Mouse (Mus musculus) forebrain, embryonic 10.5 days (tissue): Measurements from ENCODE around the gene Btaf1. TPM values are rescaled to one million over a fixed set of nuclear protein-coding genes. Genes with fewer than 3 reads are reported as not detected.
"Not testable (repeated sequence)": the region's sequence is repeated elsewhere in the genome, so short reads cannot be mapped to it uniquely, and the experiment has no call there.

Experiments
- DNase-seq: peaks from one replicate; pipeline ENCODE4 v3.0.0-alpha.2; 2017; ENCODE audit warnings: low spot score; ENCODE audit errors: extremely low spot score
- H3K27ac ChIP-seq: fragments of 300-500 bp; sonication (generic); 2 replicates; pipeline ENCODE4 v1.5.1; 2016; ENCODE audit warnings: mild to moderate bottlenecking
- H3K27me3 ChIP-seq: fragments of 300-500 bp; sonication (generic); 2 replicates; pipeline ENCODE4 v1.6.1; 2016; ENCODE audit warnings: mild to moderate bottlenecking; ENCODE audit not compliant: poor library complexity, severe bottlenecking
- H3K36me3 ChIP-seq: fragments of 300-500 bp; sonication (generic); replicated peaks from 2 replicates; pipeline ENCODE4 v1.6.1; 2016; ENCODE audit warnings: mild to moderate bottlenecking, moderate library complexity
- H3K4me1 ChIP-seq: fragments of 300-500 bp; sonication (generic); 2 replicates; pipeline ENCODE4 v1.6.1; 2016
- H3K4me3 ChIP-seq: fragments of 300-500 bp; sonication (generic); 2 replicates; pipeline ENCODE4 v1.5.1; 2016; ENCODE audit warnings: mild to moderate bottlenecking, moderate library complexity
- H3K9me3 ChIP-seq: fragments of 300-500 bp; sonication (generic); 2 replicates; pipeline ENCODE4 v1.6.1; 2016; ENCODE audit warnings: mild to moderate bottlenecking, moderate library complexity
- WGBS: fragments of 180-500 bp; shearing (Covaris S2); methylation state at CpG from one replicate; pipeline ENCODE4 v1.1.7; 2016; 5-methylcytosine and 5-hydroxymethylcytosine counted together
- polyA plus RNA-seq: library from polyadenylated mRNA; unstranded; fragments of >200 nt; fragmentation: Nextera tagmentation; extraction: Ambion mirVana; gene quantifications from 2 replicates; pipeline ENCODE4 v1.2.1, GENCODE M21; 2016

Btaf1 gene
- polyA plus RNA-seq, 1 experiment from 2014 or later: 19.7 TPM

GRCm38 (mm10) chr19:36929816-36930215, 3.9 kb downstream of the Btaf1 start:
- H3K27me3 ChIP-seq: no peaks in the 10 kb centered on the region
- H3K4me1 ChIP-seq: peaks cover 26% of the 10 kb centered on the region
- peaks cover 21% of the 10 kb centered on the region for H3K36me3 ChIP-seq
- DNase-seq: no peak
- H3K27ac ChIP-seq: no peak overlapping the region
- no peak overlapping the region for H3K4me3 ChIP-seq
- no peaks in the 10 kb centered on the region for H3K9me3 ChIP-seq

GRCm38 (mm10) chr19:36932097-36932496, 6.2 kb downstream of the Btaf1 start:
- no peak overlapping the region for H3K4me3 ChIP-seq
- H3K9me3 ChIP-seq: no peaks in the 10 kb centered on the region
- peaks cover 15% of the 10 kb centered on the region for H3K4me1 ChIP-seq
- peaks cover 38% of the 10 kb centered on the region for H3K36me3 ChIP-seq
- H3K27me3 ChIP-seq: no peaks in the 10 kb centered on the region
- no peak overlapping the region for H3K27ac ChIP-seq
- DNase-seq: no peak

GRCm38 (mm10) chr19:36932613-36933012, 6.7 kb downstream of the Btaf1 start:
- peaks cover 38% of the 10 kb centered on the region for H3K36me3 ChIP-seq
- DNase-seq: no peak

GRCm38 (mm10) chr19:36936285-36936684, 10.4 kb downstream of the Btaf1 start:
- Histone ChIP-seq H3K27me3 (no peaks in the 10 kb centered on the region), H3K4me3 (no peak overlapping the region), H3K4me1 (no peaks in the 10 kb centered on the region), H3K9me3 (no peaks in the 10 kb centered on the region), H3K27ac (no peak overlapping the region), H3K36me3 (peaks cover 46% of the 10 kb centered on the region)
- no peak for DNase-seq
- 91% methylated on average over 4 of the region's 4 CpGs for WGBS

More at GRCm38 (mm10) chr19:36932613-36933012, 6.7 kb downstream of the Btaf1 start:
- Histone ChIP-seq H3K27me3 (no peaks in the 10 kb centered on the region), H3K4me1 (peaks cover 9% of the 10 kb centered on the region), H3K27ac (no peak overlapping the region), H3K9me3 (no peaks in the 10 kb centered on the region), H3K4me3 (no peak overlapping the region)
- WGBS: 95% methylated on average over 2 of the region's 2 CpGs

GRCm38 (mm10) chr19:36938008-36938407, 12.1 kb downstream of the Btaf1 start:
- no peak overlapping the region for H3K27ac ChIP-seq
- H3K36me3 ChIP-seq: peaks cover 40% of the 10 kb centered on the region
- no peaks in the 10 kb centered on the region for H3K4me1 ChIP-seq
- DNase-seq: no peak
- no peaks in the 10 kb centered on the region for H3K9me3 ChIP-seq
- H3K4me3 ChIP-seq: no peak overlapping the region
- H3K27me3 ChIP-seq: no peaks in the 10 kb centered on the region

- Histone ChIP-seq H3K4me3 (no peak overlapping the region), H3K9me3 (no peaks in the 10 kb centered on the region), H3K4me1 (no peaks in the 10 kb centered on the region), H3K36me3 (peaks cover 42% of the 10 kb centered on the region), H3K27me3 (no peaks in the 10 kb centered on the region), H3K27ac (no peak overlapping the region)
- 86% methylated on average over 1 of the region's 1 CpGs for WGBS
- no peak for DNase-seq
Observed at GRCm38 (mm10) chr19:36940064-36940463, 14.2 kb downstream of the Btaf1 start.

- H3K27me3 ChIP-seq: no peaks in the 10 kb centered on the region
- DNase-seq: no peak
- H3K27ac ChIP-seq: no peak overlapping the region
- no peaks in the 10 kb centered on the region for H3K9me3 ChIP-seq
- 74% methylated on average over 4 of the region's 4 CpGs for WGBS
- H3K36me3 ChIP-seq: peaks cover 42% of the 10 kb centered on the region
- H3K4me1 ChIP-seq: peaks cover 6% of the 10 kb centered on the region; the same call in 1 of the 2 replicates
- no peak overlapping the region for H3K4me3 ChIP-seq
Observed at GRCm38 (mm10) chr19:36953637-36954206, 27.8 kb downstream of the Btaf1 start.

- Histone ChIP-seq H3K9me3 (no peaks in the 10 kb centered on the region), H3K4me1 (peaks cover 6% of the 10 kb centered on the region; the same call in 1 of the 2 replicates), H3K4me3 (no peak overlapping the region), H3K36me3 (peaks cover 73% of the 10 kb centered on the region), H3K27ac (no peak overlapping the region), H3K27me3 (no peaks in the 10 kb centered on the region)
- 93% methylated on average over 4 of the region's 4 CpGs for WGBS
- DNase-seq: no peak
Observed at GRCm38 (mm10) chr19:36958331-36958730, 32.5 kb downstream of the Btaf1 start.

GRCm38 (mm10) chr19:36961320-36961719, 35.4 kb downstream of the Btaf1 start:
- no peak for DNase-seq
- Histone ChIP-seq H3K9me3 (no peaks in the 10 kb centered on the region), H3K27me3 (no peaks in the 10 kb centered on the region), H3K4me3 (no peak overlapping the region), H3K27ac (no peak overlapping the region), H3K36me3 (peaks cover 94% of the 10 kb centered on the region), H3K4me1 (no peaks in the 10 kb centered on the region)
- 98% methylated on average over 1 of the region's 1 CpGs for WGBS

GRCm38 (mm10) chr19:36962544-36963260, 36.8 kb downstream of the Btaf1 start:
- not testable (repeated sequence) for H3K27ac ChIP-seq, H3K4me3 ChIP-seq, H3K27me3 ChIP-seq, H3K9me3 ChIP-seq, DNase-seq, H3K4me1 ChIP-seq
- peaks cover 93% of the 10 kb centered on the region for H3K36me3 ChIP-seq
- WGBS: 88% methylated on average over 6 of the region's 6 CpGs

GRCm38 (mm10) chr19:37004557-37004956, 78.7 kb downstream of the Btaf1 start:
- Histone ChIP-seq H3K4me1 (no peaks in the 10 kb centered on the region), H3K9me3 (no peaks in the 10 kb centered on the region), H3K27me3 (no peaks in the 10 kb centered on the region), H3K4me3 (no peak overlapping the region), H3K27ac (no peak overlapping the region), H3K36me3 (peaks cover 96% of the 10 kb centered on the region)
- WGBS: 93% methylated on average over 5 of the region's 5 CpGs
- no peak for DNase-seq

- 91% methylated on average over 3 of the region's 3 CpGs for WGBS
- Histone ChIP-seq H3K9me3 (no peaks in the 10 kb centered on the region), H3K27ac (no peak overlapping the region)
Observed at GRCm38 (mm10) chr19:37009878-37010281, 84.0 kb downstream of the Btaf1 start.

GRCm38 (mm10) chr19:37013461-37013860, 87.6 kb downstream of the Btaf1 start:
- 98% methylated on average over 6 of the region's 6 CpGs for WGBS
- H3K9me3 ChIP-seq: peaks cover 13% of the 10 kb centered on the region; the same call in 1 of the 2 replicates
- H3K27ac ChIP-seq: no peak overlapping the region
- H3K27me3 ChIP-seq: no peaks in the 10 kb centered on the region
- DNase-seq: no peak
- peaks cover 67% of the 10 kb centered on the region for H3K36me3 ChIP-seq
- peaks cover 5% of the 10 kb centered on the region for H3K4me1 ChIP-seq
- H3K4me3 ChIP-seq: no peak overlapping the region

More at GRCm38 (mm10) chr19:37009878-37010281, 84.0 kb downstream of the Btaf1 start:
- Histone ChIP-seq H3K36me3 (peaks cover 99% of the 10 kb centered on the region), H3K4me3 (no peak overlapping the region), H3K4me1 (no peaks in the 10 kb centered on the region), H3K27me3 (no peaks in the 10 kb centered on the region)
- no peak for DNase-seq
